Mouse (Mus musculus): ENCODE measurements around the gene Cachd1. TPM values are rescaled to one million over a fixed set of nuclear protein-coding genes. Genes with fewer than 3 reads are reported as not detected.

The Cachd1 gene
- polyA plus RNA-seq, 1 experiment = 37.6 TPM

DNA sequence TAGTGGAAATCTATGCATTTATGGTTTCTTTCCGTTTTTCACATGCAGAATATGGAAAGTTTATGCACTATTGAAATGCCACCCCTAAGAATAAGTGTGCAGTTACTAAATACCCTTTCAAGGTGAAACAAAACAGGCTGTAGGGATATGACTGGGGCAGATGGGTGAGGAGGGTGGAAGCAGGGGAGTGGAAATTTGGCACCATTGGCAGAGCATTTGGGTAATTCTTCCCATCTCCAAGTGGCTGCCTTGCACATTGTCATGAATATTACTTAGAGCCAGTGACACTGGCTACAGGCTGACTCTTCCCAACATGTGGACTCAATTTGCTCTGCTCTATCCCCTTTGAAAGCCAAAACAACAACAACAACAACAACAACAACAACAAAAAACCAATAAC, 77.0 kb downstream of the Cachd1 start:
- Histone ChIP-seq H3K27ac (ENCODE audit: insufficient read depth, low read length) (no peak overlapping the region), H3K4me1 (ENCODE audit: control insufficient read depth, insufficient read depth, low read length) (peaks cover 7% of the 10 kb centered on the region), H3K4me3 (ENCODE audit: insufficient read depth, low read length) (no peak overlapping the region)
- TF ChIP-seq CTCF (IDR thresholded peaks at IDR 0.05; ENCODE audit: borderline replicate concordance, insufficient read depth, low read length) (no peak), POLR2A (IDR thresholded peaks at IDR 0.05; ENCODE audit: low read depth, low read length) (no peak)

DNA sequence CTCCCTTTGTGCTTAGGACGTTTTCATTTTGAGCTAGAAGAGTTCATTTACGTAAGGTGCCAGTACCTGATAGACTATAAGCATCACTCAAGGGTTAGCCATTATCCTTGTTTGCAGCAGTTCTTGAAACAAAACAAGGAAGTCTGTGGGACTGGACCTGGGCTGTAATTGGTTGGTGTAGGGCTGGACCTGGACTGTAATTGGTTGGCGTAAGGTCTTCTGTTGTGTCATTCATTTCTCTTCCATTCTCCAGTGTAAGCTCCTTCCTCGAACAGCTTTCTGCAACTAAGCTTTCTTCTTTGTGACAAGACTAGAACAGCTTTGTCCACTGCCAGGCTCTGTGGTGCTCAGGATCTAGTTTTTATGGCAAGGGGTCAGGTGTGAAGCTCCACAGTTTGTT, 78.9 kb downstream of the Cachd1 start:
- Histone ChIP-seq H3K4me1 (ENCODE audit: control insufficient read depth, insufficient read depth, low read length) (peaks cover 10% of the 10 kb centered on the region), H3K27ac (ENCODE audit: insufficient read depth, low read length) (no peak overlapping the region), H3K4me3 (ENCODE audit: insufficient read depth, low read length) (no peak overlapping the region)
- TF ChIP-seq CTCF (IDR thresholded peaks at IDR 0.05; ENCODE audit: borderline replicate concordance, insufficient read depth, low read length) (no peak), POLR2A (IDR thresholded peaks at IDR 0.05; ENCODE audit: low read depth, low read length) (no peak)

DNA sequence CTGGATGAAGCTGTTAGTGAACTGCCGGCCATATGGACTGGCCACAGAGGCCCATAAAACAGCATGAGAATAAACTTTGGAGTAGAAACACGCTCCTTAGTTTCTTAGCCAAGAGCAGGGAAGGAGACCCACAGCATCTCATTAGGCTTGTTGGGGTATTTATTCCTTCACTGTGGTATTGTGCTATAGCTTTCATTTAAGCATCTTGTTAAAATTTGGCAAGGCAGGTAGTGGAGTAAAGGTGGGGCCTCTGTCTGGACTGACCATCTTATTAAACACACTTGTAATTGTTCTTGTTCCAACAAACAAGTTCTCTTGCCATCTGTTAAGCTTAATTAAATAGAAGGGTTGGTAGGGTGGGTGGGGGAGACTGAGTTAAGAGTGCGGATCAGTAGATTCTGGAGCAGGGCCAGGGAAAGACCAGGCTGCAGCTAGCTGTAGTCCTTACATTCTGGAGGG, 81.0 kb downstream of the Cachd1 start:
- H3K4me1 ChIP-seq (ENCODE audit: control insufficient read depth, insufficient read depth, low read length) = peaks cover 10% of the 10 kb centered on the region
- no peak overlapping the region for H3K4me3 ChIP-seq (ENCODE audit: insufficient read depth, low read length)
- peak overlapping the region; percentile 8; the same call in 1 of the 2 replicates for H3K27ac ChIP-seq (ENCODE audit: insufficient read depth, low read length)
- TF ChIP-seq CTCF (IDR thresholded peaks at IDR 0.05; ENCODE audit: borderline replicate concordance, insufficient read depth, low read length) = no peak
- no peak for TF ChIP-seq POLR2A (IDR thresholded peaks at IDR 0.05; ENCODE audit: low read depth, low read length)

DNA sequence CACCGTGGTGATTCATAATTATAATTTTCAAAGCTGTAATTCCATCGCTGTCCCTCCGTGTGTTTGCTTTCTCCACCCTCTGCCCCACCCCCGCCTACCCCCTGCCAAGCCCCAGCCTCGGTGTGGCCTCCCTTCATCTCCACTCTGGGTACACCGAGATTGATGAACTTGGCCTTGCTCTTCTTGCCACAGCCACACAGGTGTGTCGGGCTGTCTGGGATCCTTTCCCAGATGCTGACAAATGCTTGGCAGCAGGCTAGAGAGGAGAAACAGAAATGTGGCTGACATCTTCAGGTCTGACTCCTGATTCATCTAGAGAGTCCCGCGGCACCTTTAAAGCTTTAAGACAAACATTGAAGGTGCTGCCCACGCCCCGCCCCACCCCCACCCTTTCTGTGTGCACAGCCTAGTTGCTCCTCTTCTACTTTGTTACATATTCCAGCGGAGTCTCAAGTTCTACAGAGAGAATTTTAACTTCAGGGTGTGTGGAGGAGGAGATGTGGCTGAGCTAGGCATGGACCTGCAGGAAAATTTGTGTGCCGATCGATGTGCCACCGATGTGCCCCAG, 87.5 kb downstream of the Cachd1 start:
- H3K4me3 ChIP-seq (ENCODE audit: insufficient read depth, low read length) = no peak overlapping the region
- H3K27ac ChIP-seq (ENCODE audit: insufficient read depth, low read length) = no peak overlapping the region
- TF ChIP-seq POLR2A (IDR thresholded peaks at IDR 0.05; ENCODE audit: low read depth, low read length) = no peak
- TF ChIP-seq CTCF (IDR thresholded peaks at IDR 0.05; ENCODE audit: borderline replicate concordance, insufficient read depth, low read length) = no peak
- H3K4me1 ChIP-seq (ENCODE audit: control insufficient read depth, insufficient read depth, low read length) = peaks cover 9% of the 10 kb centered on the region

DNA sequence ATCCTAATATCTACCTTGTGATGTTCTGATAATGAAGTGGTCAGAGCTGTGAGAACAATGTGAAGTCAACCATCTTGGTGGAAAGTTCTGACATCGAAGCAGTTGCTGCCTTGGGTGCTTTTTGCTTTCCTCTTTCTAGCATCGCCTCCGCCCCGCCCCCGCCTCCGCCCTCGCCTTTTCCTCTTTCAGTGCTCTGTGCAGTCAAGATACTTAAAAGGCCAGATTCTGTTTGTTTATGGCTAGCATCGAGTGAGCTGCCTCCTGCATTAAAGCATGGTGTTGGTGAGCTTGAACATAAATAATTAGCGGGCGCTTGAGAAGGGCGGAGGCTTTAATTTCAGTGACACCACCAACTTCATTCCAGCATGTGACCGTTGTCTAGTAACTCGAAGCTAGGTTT, 88.9 kb downstream of the Cachd1 start:
- Histone ChIP-seq H3K4me1 (ENCODE audit: control insufficient read depth, insufficient read depth, low read length) (peaks cover 8% of the 10 kb centered on the region; the same call in 1 of the 2 replicates), H3K27ac (ENCODE audit: insufficient read depth, low read length) (no peak overlapping the region)
- TF ChIP-seq POLR2A (IDR thresholded peaks at IDR 0.05; ENCODE audit: low read depth, low read length) (no peak), CTCF (IDR thresholded peaks at IDR 0.05; ENCODE audit: borderline replicate concordance, insufficient read depth, low read length) (no peak)

DNA sequence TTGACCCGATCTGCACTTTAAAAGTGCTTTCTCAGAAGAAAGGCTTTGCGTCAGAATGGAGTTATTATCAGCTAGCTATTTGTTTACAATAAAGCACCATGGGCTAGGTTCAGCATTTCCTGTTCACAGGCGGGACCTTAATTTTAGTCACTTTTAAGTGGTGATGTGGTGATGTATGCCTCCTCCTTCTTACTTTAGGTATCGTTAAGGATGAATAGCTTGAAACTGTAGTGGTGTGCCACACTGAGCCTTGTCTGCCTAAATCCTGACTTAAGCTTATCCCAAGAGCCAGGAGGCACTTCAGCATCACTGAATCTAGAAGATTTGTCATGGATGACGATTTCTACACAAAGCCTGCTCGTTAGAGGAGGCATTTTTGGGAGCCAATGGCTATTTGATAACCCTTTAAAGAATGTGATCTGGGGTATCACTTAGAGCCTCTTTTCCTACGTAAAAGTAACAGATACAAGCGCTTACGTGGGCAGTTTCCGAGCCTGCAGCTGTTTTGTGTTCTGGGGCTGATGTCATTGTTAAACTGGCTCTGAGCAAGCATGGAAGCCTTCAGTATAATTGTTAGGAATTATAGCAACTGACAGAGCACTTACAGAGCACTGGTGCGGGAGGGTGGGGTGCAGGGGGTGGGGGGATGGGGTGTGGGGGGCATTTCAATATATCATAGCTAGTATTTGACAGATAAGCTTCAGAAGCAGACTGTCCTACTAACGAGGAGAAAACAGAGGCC, 89.7 kb downstream of the Cachd1 start:
- Histone ChIP-seq H3K27ac (ENCODE audit: insufficient read depth, low read length) (no peak overlapping the region), H3K4me1 (ENCODE audit: control insufficient read depth, insufficient read depth, low read length) (peaks cover 8% of the 10 kb centered on the region; the same call in 1 of the 2 replicates), H3K4me3 (ENCODE audit: insufficient read depth, low read length) (no peak overlapping the region)
- TF ChIP-seq POLR2A (IDR thresholded peaks at IDR 0.05; ENCODE audit: low read depth, low read length) (no peak), CTCF (IDR thresholded peaks at IDR 0.05; ENCODE audit: borderline replicate concordance, insufficient read depth, low read length) (no peak)

More for the DNA sequence above, 88.9 kb downstream of the Cachd1 start:
- H3K4me3 ChIP-seq (ENCODE audit: insufficient read depth, low read length) = no peak overlapping the region

DNA sequence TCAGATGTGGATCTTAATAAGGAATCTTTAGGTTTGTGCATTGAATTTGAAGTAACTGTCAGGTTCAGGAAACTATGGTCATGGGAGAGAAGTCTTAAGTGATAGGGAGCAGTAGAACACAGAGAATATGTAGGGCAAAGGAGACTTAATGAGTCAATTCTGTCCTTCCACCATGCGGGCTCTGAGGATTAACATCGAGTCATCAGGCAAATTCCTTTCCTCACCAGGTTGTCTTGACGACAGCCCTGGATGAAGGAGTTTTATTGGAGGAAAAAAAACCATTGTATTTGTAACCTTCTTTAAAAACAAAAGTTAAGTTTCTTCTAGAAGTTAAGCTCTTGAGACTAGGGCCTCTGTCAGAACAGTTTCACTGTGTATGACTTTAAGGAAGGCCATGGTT, 100.9 kb downstream of the Cachd1 start:
- H3K4me3 ChIP-seq (ENCODE audit: insufficient read depth, low read length) = no peak overlapping the region
- no peaks in the 10 kb centered on the region for H3K4me1 ChIP-seq (ENCODE audit: control insufficient read depth, insufficient read depth, low read length)
- TF ChIP-seq CTCF (IDR thresholded peaks at IDR 0.05; ENCODE audit: borderline replicate concordance, insufficient read depth, low read length) (no peak), POLR2A (IDR thresholded peaks at IDR 0.05; ENCODE audit: low read depth, low read length) (no peak)
- H3K27ac ChIP-seq (ENCODE audit: insufficient read depth, low read length) = no peak overlapping the region

DNA sequence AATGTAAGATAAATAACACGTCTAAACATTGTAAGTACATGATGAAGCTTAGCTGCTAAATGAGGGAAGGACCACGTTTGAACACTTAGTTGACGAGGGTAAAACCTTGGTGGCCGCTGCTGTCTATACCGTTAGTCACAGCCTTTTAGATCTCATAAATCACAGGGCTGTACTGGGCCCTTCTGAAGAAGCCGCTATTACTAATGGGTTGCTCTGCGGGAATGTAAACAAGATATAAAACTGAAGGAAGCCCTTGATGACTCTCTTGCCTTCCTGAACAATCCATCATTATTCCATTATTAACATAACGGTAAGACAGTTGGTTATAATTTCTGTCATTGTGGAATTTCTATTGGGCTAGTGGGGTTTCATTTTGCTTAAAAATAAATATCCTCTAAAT, 102.9 kb downstream of the Cachd1 start:
- no peak for TF ChIP-seq CTCF (IDR thresholded peaks at IDR 0.05; ENCODE audit: borderline replicate concordance, insufficient read depth, low read length)
- TF ChIP-seq POLR2A (IDR thresholded peaks at IDR 0.05; ENCODE audit: low read depth, low read length) = no peak
- Histone ChIP-seq H3K4me3 (ENCODE audit: insufficient read depth, low read length) (no peak overlapping the region), H3K27ac (ENCODE audit: insufficient read depth, low read length) (no peak overlapping the region), H3K4me1 (ENCODE audit: control insufficient read depth, insufficient read depth, low read length) (no peaks in the 10 kb centered on the region)

DNA sequence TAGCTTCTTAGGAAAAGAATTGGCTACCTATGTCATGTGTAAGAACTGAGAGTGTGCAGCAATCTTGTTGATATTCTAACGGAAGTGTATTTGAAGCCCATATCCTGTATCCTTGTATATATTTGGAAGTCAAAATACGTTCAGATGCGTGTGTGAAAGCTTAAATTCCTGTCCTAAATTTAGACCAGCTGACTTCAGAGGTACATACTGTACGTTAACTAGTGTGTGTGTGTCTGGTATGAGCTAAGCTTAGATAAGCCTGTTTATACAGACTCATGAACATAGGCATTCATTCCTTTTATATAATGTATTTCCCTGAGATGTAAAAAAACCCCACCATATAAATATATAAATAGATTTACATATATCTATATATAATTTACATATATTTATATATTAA, 103.6 kb downstream of the Cachd1 start:
- H3K4me1 ChIP-seq (ENCODE audit: control insufficient read depth, insufficient read depth, low read length) = no peaks in the 10 kb centered on the region
- H3K27ac ChIP-seq (ENCODE audit: insufficient read depth, low read length) = no peak overlapping the region
- TF ChIP-seq CTCF (IDR thresholded peaks at IDR 0.05; ENCODE audit: borderline replicate concordance, insufficient read depth, low read length) (no peak), POLR2A (IDR thresholded peaks at IDR 0.05; ENCODE audit: low read depth, low read length) (no peak)
- H3K4me3 ChIP-seq (ENCODE audit: insufficient read depth, low read length) = no peak overlapping the region

All from embryonic fibroblast, embryonic 13.5 days (primary cell).